Mouse (Mus musculus): ENCODE data around the gene Gfpt1. TPM values are rescaled to one million over a fixed set of nuclear protein-coding genes. Genes with fewer than 3 reads are reported as not detected.
A peak's percentile ranks its signal among the peaks of the same experiment; 100 is the strongest.

The Gfpt1 gene
- polyA plus RNA-seq, 1 experiment from 2014 or later = 14.1 TPM

GRCm38 (mm10) chr6:87131078-87131477 lies 88.4 kb downstream of the Gfpt1 start:
- ATAC-seq (ENCODE audit: low FRiP score) (no peak), DNase-seq (ENCODE audit: low spot score, missing footprints) (peak; percentile 75)
- Histone ChIP-seq H3K4me2 (no peak overlapping the region), H3K9me3 (ENCODE audit: control insufficient read depth, low read length) (no peaks in the 10 kb centered on the region), H3K4me3 (ENCODE audit: low read depth, low read length) (no peak overlapping the region), H3K27ac (ENCODE audit: low read depth, low read length) (no peak overlapping the region), H3K4me1 (ENCODE audit: control insufficient read depth, insufficient read depth, low read length) (no peaks in the 10 kb centered on the region), H3K36me3 (ENCODE audit: control insufficient read depth, insufficient read depth, low read length) (no peaks in the 10 kb centered on the region), H3K9ac (ENCODE audit: low read length) (no peak overlapping the region), H3K27me3 (ENCODE audit: control insufficient read depth, insufficient read depth, low read length) (no peaks in the 10 kb centered on the region)
- WGBS = 71% methylated on average over 1 of the region's 1 CpGs

GRCm38 (mm10) chr6:87133520-87133919 lies 90.9 kb downstream of the Gfpt1 start:
- WGBS = 91% methylated on average over 3 of the region's 3 CpGs
- ATAC-seq (ENCODE audit: low FRiP score) (no peak), DNase-seq (ENCODE audit: low spot score, missing footprints) (no peak)
- Histone ChIP-seq H3K4me2 (no peak overlapping the region), H3K27ac (ENCODE audit: low read depth, low read length) (no peak overlapping the region), H3K9ac (ENCODE audit: low read length) (no peak overlapping the region), H3K36me3 (ENCODE audit: control insufficient read depth, insufficient read depth, low read length) (no peaks in the 10 kb centered on the region), H3K4me3 (ENCODE audit: low read depth, low read length) (no peak overlapping the region), H3K9me3 (ENCODE audit: control insufficient read depth, low read length) (no peaks in the 10 kb centered on the region), H3K4me1 (ENCODE audit: control insufficient read depth, insufficient read depth, low read length) (no peaks in the 10 kb centered on the region), H3K27me3 (ENCODE audit: control insufficient read depth, insufficient read depth, low read length) (no peaks in the 10 kb centered on the region)

- Histone ChIP-seq H3K4me1 (ENCODE audit: control insufficient read depth, insufficient read depth, low read length) (no peaks in the 10 kb centered on the region), H3K27me3 (ENCODE audit: control insufficient read depth, insufficient read depth, low read length) (no peaks in the 10 kb centered on the region), H3K9ac (ENCODE audit: low read length) (no peak overlapping the region), H3K4me2 (no peak overlapping the region), H3K27ac (ENCODE audit: low read depth, low read length) (no peak overlapping the region), H3K36me3 (ENCODE audit: control insufficient read depth, insufficient read depth, low read length) (no peaks in the 10 kb centered on the region), H3K9me3 (ENCODE audit: control insufficient read depth, low read length) (no peaks in the 10 kb centered on the region), H3K4me3 (ENCODE audit: low read depth, low read length) (no peak overlapping the region)
- ATAC-seq (ENCODE audit: low FRiP score) (no peak), DNase-seq (ENCODE audit: low spot score, missing footprints) (no peak)
- 78% methylated on average over 12 of the region's 12 CpGs for WGBS
These were observed 91.4 kb downstream of the Gfpt1 start for GRCm38 (mm10) chr6:87133966-87134546.

GRCm38 (mm10) chr6:87138479-87138878 lies 95.8 kb downstream of the Gfpt1 start:
- H3K27me3 ChIP-seq (ENCODE audit: control insufficient read depth, insufficient read depth, low read length) = no peaks in the 10 kb centered on the region
- no peak for DNase-seq (ENCODE audit: low spot score, missing footprints)
- no peak overlapping the region for H3K4me3 ChIP-seq (ENCODE audit: low read depth, low read length)
- no peaks in the 10 kb centered on the region for H3K4me1 ChIP-seq (ENCODE audit: control insufficient read depth, insufficient read depth, low read length)
- H3K9ac ChIP-seq (ENCODE audit: low read length) = no peak overlapping the region
- no peaks in the 10 kb centered on the region for H3K36me3 ChIP-seq (ENCODE audit: control insufficient read depth, insufficient read depth, low read length)
- no peak overlapping the region for H3K27ac ChIP-seq (ENCODE audit: low read depth, low read length)
- no peaks in the 10 kb centered on the region for H3K9me3 ChIP-seq (ENCODE audit: control insufficient read depth, low read length)
- H3K4me2 ChIP-seq = no peak overlapping the region
- ATAC-seq (ENCODE audit: low FRiP score) = no peak
- 90% methylated on average over 5 of the region's 5 CpGs for WGBS

GRCm38 (mm10) chr6:87139796-87140553 lies 97.3 kb downstream of the Gfpt1 start:
- 83% methylated on average over 12 of the region's 12 CpGs for WGBS
- no peak for ATAC-seq (ENCODE audit: low FRiP score)

More at GRCm38 (mm10) chr6:87139796-87140553, 97.3 kb downstream of the Gfpt1 start:
- Histone ChIP-seq H3K27me3 (ENCODE audit: control insufficient read depth, insufficient read depth, low read length) (no peaks in the 10 kb centered on the region), H3K4me3 (ENCODE audit: low read depth, low read length) (no peak overlapping the region), H3K4me2 (no peak overlapping the region), H3K27ac (ENCODE audit: low read depth, low read length) (no peak overlapping the region), H3K9me3 (ENCODE audit: control insufficient read depth, low read length) (no peaks in the 10 kb centered on the region), H3K36me3 (ENCODE audit: control insufficient read depth, insufficient read depth, low read length) (no peaks in the 10 kb centered on the region), H3K9ac (ENCODE audit: low read length) (no peak overlapping the region), H3K4me1 (ENCODE audit: control insufficient read depth, insufficient read depth, low read length) (no peaks in the 10 kb centered on the region)
- DNase-seq (ENCODE audit: low spot score, missing footprints) = no peak

Other genes with a start within 250 kb of the Gfpt1 start
- gene Anxa4, start 249.3 kb upstream of the Gfpt1 start, polyA plus RNA-seq (2014; fragmentation: Nextera tagmentation; extraction: Ambion mirVana) = 5.4 and 7.0 TPM in 2 replicates
- 17.1 and 21.1 TPM in 2 replicates for gene Aak1, start 193.3 kb upstream of the Gfpt1 start, polyA plus RNA-seq (2014; fragmentation: Nextera tagmentation; extraction: Ambion mirVana)
- 89.9 and 91.8 TPM in 2 replicates for gene Nfu1, start 33.6 kb upstream of the Gfpt1 start, polyA plus RNA-seq (2014; fragmentation: Nextera tagmentation; extraction: Ambion mirVana)
- gene D6Ertd527e, start 61.9 kb downstream of the Gfpt1 start, polyA plus RNA-seq (2014; fragmentation: Nextera tagmentation; extraction: Ambion mirVana) = 0.19 TPM in 1 of 2 replicates, not detected in the other

Measured in midbrain, embryonic 11.5 days (tissue).